Mouse (Mus musculus) left cerebral cortex, adult 2 months (tissue): ENCODE data around the gene Rgs14. TPM values are rescaled to one million over a fixed set of nuclear protein-coding genes. Genes with fewer than 3 reads are reported as not detected.
A peak's percentile ranks its signal among the peaks of the same experiment; 100 is the strongest.

Source experiments
- DNase-seq, 2 experiments: peaks; one replicate each; pipeline ENCODE4 v3.0.0; 2021 to 2022; ENCODE audit warnings: low spot score in 2 of 2, mixed read lengths in 1 of 2; ENCODE audit errors: extremely low spot score in 1 of 2
- H3K27ac ChIP-seq: fragments of 200-600 bp; 2 replicates; pipeline ENCODE4 v1.8.1; 2022
- H3K4me3 ChIP-seq: fragments of 200-600 bp; 2 replicates; pipeline ENCODE4 v1.8.1; 2022
- CTCF ChIP-seq: fragments of 200-600 bp; IDR thresholded peaks from 2 replicates; pipeline ENCODE4 v1.8.1; 2022; ENCODE audit warnings: antibody characterized with exemption, mild to moderate bottlenecking, moderate library complexity
- intact Hi-C: fragments of 180-260 bp; cut with DNase I; formaldehyde crosslinking; loops from one replicate; pipeline ENCODE4 v1.15.1; 2025
- long read RNA-seq, 2 experiments: library from polyadenylated mRNA; stranded (forward); transcript quantifications; one replicate each; pipeline ENCODE4 v2.0.0; 2021; ENCODE audit warnings: borderline mapping rate in 2 of 2
- total RNA-seq, 2 experiments: library from RNA; stranded (reverse); gene quantifications; 2 replicates each; pipeline ENCODE4 v1.2.3; 2021

Rgs14 gene
- total RNA-seq = 10 to 100 TPM; 52.4 to 58.2 TPM
- long read RNA-seq, experiment 1, partial matches to known transcripts = 4 of 8 reads
- long read RNA-seq, experiment 1, other reads (novel, unspliced or antisense) = 4 of 8 reads
- long read RNA-seq, experiment 2, partial matches to known transcripts = 2 of 8 reads
- long read RNA-seq, experiment 2, other reads (novel, unspliced or antisense) = 6 of 8 reads

GRCm38 (mm10) chr13:55369531-55370114 lies at the start of gene Rgs14:
Rgs14 (plus strand) TSS chr13:55369732.
- TF ChIP-seq CTCF = no peak
- H3K4me3 ChIP-seq = peak within 1 kb of the TSS; percentile 50
- peak; percentile 47 to 52 for DNase-seq
- peak within 1 kb of the TSS; percentile 48 for H3K27ac ChIP-seq
- intact Hi-C loops = no loop called here

DNA sequence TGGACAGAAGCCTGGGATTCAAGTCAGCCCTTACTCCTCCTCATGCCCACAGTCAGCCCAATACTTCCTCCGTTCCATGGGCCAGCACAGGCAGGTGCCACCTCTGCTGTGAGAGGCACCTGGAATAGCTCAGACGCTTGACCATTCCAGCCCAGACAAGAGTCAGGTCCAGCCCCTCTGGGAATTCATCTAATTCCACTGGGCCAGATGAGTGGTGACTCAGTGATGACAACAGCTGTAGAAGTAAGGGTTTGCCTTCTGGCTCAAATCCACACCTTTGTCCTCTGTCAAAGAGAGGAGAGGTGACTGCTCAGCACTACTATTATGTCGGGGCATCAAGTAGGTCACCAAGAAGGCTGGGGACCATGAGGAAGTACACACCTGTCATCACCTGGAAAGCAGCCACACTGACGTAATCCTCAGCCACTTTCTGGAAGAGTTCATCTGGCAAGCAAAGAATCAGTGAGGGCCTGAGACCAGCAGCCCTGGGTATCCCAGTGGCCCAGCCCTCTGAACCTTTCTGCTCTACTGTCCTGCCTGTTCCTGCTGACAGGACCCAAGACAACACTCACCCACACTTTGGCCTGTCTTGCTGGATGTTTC lies 49.5 kb upstream of the Rgs14 start, which contains the start of gene Prelid1:
Prelid1 (plus strand) TSS at position 570 of the 603 bp plus-strand sequence.
- Histone ChIP-seq H3K27ac (peak within 1 kb of the TSS; percentile 83), H3K4me3 (peak within 1 kb of the TSS; percentile 72)
- intact Hi-C loops = no loop called here
- no peak for DNase-seq
- TF ChIP-seq CTCF = no peak

DNA sequence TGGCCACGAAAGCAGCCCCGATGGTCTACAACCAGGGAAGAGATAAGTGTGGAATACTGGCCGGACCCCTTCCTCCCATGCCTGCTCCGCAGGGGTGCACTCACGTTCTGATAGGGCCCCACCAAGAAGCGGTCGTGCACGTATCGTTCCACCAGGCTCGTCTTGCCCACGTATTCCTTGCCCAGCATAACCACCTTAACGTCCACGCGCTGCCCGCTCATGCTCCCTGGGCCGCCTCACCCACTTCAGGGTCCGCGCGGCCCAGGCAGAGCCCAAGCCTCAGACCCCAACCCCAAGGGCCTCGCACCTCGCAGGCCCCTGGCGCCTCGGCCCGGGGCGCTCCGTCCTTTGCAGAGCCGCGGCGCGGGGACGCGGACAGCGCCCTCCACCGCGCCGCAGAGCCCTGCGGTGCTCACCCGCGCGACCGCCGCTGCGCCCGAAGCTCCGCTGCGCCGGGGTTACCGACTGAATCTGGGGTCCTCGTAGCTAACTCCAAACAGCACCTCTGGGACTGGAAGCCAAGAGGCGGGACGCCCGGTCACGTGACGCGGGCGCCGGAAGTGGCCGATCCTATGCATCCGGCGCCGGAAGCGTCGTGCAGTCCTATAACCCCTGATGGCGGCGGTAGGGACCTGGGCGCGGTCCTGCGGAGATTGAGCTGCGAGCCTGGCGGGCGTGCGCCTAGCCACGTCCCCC lies 48.0 kb upstream of the Rgs14 start, which contains the start of gene Rab24:
Rab24 (minus strand) TSS at position 513 of the 696 bp plus-strand sequence.
- Histone ChIP-seq H3K27ac (peak within 1 kb of the TSS; percentile 83), H3K4me3 (peak within 1 kb of the TSS; percentile 72)
- intact Hi-C loops = no loop called here
- no peak for TF ChIP-seq CTCF
- DNase-seq = peak; percentile 86 to 90

- peak overlapping the region; percentile 72 for H3K4me3 ChIP-seq
- intact Hi-C loops = no loop called here
- peak overlapping the region; percentile 83 for H3K27ac ChIP-seq
- DNase-seq = no peak
- peak; percentile 54 for TF ChIP-seq CTCF
Measured at GRCm38 (mm10) chr13:55322130-55322825, 47.3 kb upstream of the Rgs14 start.

DNA sequence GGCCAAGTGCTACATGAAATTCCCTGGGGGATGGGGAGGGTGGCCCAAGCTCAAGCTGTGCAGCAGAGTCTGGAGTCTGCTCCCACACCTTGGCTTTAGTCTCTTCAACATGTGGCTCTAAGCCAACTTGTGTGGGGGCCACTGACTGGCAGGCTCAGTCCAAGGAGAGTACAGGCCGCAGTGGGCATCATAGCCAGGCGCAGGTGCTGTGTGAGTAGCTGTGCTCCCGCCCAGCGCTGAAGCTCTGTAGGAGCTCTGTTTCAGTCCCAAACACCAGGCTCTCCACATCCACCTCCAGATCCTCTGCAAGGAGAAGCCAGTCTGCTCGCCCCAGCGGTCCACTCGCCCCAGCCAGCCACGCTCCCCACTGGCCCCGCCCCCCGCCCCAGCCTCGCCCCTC lies 43.9 kb upstream of the Rgs14 start:
- Histone ChIP-seq H3K27ac (no peak overlapping the region; the same call in 1 of the 2 replicates), H3K4me3 (no peak overlapping the region)
- peak in 1 of 2 experiments; percentile 44 for DNase-seq
- TF ChIP-seq CTCF = no peak
- intact Hi-C loops = loop anchor here (5.0 kb wide), 3 partner anchors 77 to 192 kb away; no protein-coding TSS in a partner anchor

- TF ChIP-seq CTCF = no peak
- Histone ChIP-seq H3K27ac (peak overlapping the region; percentile 67), H3K4me3 (no peak overlapping the region)
- intact Hi-C loops = loop anchor here (5.0 kb wide), 3 partner anchors 75 to 190 kb away; no protein-coding TSS in a partner anchor
- DNase-seq = no peak
Measured at GRCm38 (mm10) chr13:55327169-55327568, 42.4 kb upstream of the Rgs14 start.

GRCm38 (mm10) chr13:55327633-55328032 lies 41.9 kb upstream of the Rgs14 start:
- Histone ChIP-seq H3K27ac (no peak overlapping the region), H3K4me3 (no peak overlapping the region)
- DNase-seq = peak; percentile 92 to 94
- peak; percentile 88 for TF ChIP-seq CTCF
- intact Hi-C loops = loop anchor here (2.0 to 5.0 kb wide), 4 partner anchors 35 to 190 kb away; partner anchors contain the start of gene Lman2

DNA sequence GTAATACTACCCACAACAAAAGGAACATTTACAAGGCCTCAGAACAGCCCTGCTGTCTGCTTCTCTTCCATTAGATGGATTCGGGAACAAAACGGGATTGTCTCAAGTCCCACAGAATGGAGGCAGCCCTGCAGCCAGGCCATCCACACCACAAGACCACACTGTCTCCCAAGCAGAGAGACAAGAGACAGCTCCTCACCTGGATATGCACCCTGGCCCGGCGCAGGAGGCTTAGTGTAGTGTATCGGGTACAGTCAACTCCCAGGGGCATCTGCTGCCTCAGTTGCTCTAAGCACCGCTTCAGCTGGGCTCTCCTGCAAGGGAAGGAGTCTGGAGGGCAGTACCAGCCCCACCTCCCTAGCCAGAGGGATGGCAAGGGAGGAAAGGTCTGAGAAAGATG lies 41.4 kb upstream of the Rgs14 start:
- TF ChIP-seq CTCF = no peak
- H3K4me3 ChIP-seq = no peak overlapping the region
- intact Hi-C loops = loop anchor here (2.0 to 5.0 kb wide), 4 partner anchors 35 to 189 kb away; partner anchors contain the start of gene Lman2
- H3K27ac ChIP-seq = no peak overlapping the region
- no peak for DNase-seq

DNA sequence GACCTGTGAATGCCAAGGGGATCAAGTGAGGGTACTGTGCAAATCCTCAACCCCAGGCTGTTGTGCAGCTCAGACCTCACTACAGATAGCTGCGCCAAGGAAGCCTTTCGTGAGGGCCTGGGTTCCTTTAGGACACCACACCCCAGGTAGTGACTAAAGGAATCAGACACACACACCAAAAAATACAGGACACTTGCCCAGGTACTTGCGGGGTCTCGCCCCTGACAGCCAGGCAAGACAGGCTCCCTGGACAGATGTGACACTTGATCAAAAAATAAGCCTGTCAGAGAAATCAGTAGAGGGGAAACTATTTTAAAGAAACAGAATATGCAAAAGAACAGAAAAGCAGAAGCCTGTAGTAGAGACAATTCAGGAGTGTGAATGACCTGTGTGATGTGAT lies 40.9 kb upstream of the Rgs14 start:
- TF ChIP-seq CTCF = no peak
- intact Hi-C loops = loop anchor here (2.0 to 5.0 kb wide), 4 partner anchors 34 to 189 kb away; partner anchors contain the start of gene Lman2
- no peak overlapping the region for H3K4me3 ChIP-seq
- H3K27ac ChIP-seq = no peak overlapping the region
- no peak for DNase-seq

DNA sequence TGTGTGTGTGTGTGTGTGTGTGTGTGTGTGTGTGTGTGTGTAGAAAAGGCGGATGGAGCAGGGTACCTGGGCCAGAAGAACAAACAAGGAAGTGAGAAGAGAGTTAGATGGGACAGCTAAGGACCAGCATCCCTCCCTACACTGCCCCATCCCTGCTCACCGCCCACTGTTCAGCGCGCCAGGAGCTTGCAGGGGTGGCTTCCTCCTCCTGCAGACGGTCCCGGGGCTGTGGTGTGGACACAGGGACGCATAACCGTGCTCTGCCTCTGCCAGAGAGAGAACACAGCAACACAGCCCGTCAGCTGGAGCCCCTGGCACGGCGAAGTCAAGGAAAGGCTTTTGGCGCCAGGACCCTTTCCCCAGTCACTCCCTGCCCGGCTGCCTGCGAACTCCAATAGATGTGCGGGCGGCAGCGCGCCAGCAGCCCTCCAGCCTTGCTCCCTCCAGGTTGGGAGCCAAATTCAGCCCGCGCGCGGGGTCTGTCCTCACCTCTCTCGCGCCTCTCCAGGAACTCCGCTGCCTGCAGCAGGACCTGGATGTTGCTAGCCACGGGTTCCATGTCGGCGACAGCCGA lies 40.3 kb upstream of the Rgs14 start:
- peak overlapping the region; percentile 60 for H3K4me3 ChIP-seq
- intact Hi-C loops = loop anchor here (2.0 to 5.0 kb wide), 4 partner anchors 34 to 188 kb away; partner anchors contain the start of gene Lman2
- no peak for TF ChIP-seq CTCF
- peak in 1 of 2 experiments; percentile 43 for DNase-seq
- no peak overlapping the region for H3K27ac ChIP-seq
